Mouse (Mus musculus) forebrain, embryonic 14.5 days (tissue): Measurements from ENCODE around the gene Tmem104. TPM values are rescaled to one million over a fixed set of nuclear protein-coding genes. Genes with fewer than 3 reads are reported as not detected.

Source experiments
- ATAC-seq: fragments of 200-750 bp; cut with Nextera tagmentation; 2 replicates; pipeline ENCODE4 v1.8.0; 2017; ENCODE audit warnings: mild to moderate bottlenecking, moderate library complexity
- DNase-seq: peaks from one replicate; pipeline ENCODE4 v3.0.0-alpha.2; 2015; ENCODE audit warnings: low spot score
- H3K27ac ChIP-seq: fragments of 300-500 bp; sonication (generic); 2 replicates; pipeline ENCODE4 v1.5.1; 2014; ENCODE audit warnings: low read depth, mild to moderate bottlenecking, control low read depth, low read length, moderate library complexity
- H3K27me3 ChIP-seq: fragments of 300-500 bp; sonication (generic); replicated peaks from 2 replicates; pipeline ENCODE4 v1.6.1; 2014; ENCODE audit warnings: low read length, control low read depth, mixed read lengths; ENCODE audit not compliant: control insufficient read depth, insufficient read depth
- H3K36me3 ChIP-seq: fragments of 300-500 bp; sonication (generic); 2 replicates; pipeline ENCODE4 v1.6.1; 2014; ENCODE audit warnings: low read length, control low read depth; ENCODE audit not compliant: control insufficient read depth, insufficient read depth
- H3K4me1 ChIP-seq: fragments of 300-500 bp; sonication (generic); 2 replicates; pipeline ENCODE4 v1.6.1; 2014; ENCODE audit warnings: antibody characterized with exemption, low read length, control low read depth; ENCODE audit not compliant: control insufficient read depth, insufficient read depth
- H3K4me2 ChIP-seq: fragments of 300-500 bp; sonication (generic); 2 replicates; pipeline ENCODE4 v1.6.1; 2014; ENCODE audit warnings: mild to moderate bottlenecking, control low read depth, low read length
- H3K4me3 ChIP-seq: fragments of 300-500 bp; sonication (generic); 2 replicates; pipeline ENCODE4 v1.5.1; 2014; ENCODE audit warnings: low read depth, low read length, control low read depth
- H3K9ac ChIP-seq: fragments of 300-500 bp; sonication (generic); 2 replicates; pipeline ENCODE4 v1.6.1; 2014; ENCODE audit warnings: mild to moderate bottlenecking, low read length, control low read depth, moderate library complexity
- H3K9me3 ChIP-seq: fragments of 300-500 bp; sonication (generic); replicated peaks from 2 replicates; pipeline ENCODE4 v1.6.1; 2016; ENCODE audit warnings: low read length, control low read depth, mixed read lengths; ENCODE audit not compliant: control insufficient read depth
- WGBS: fragments of 180-500 bp; shearing (Covaris S2); extraction: QIAGEN DNeasy Blood & Tissue Kit; methylation state at CpG from one replicate; pipeline ENCODE4 v1.1.7; 2014; 5-methylcytosine and 5-hydroxymethylcytosine counted together
- polyA plus RNA-seq: library from polyadenylated mRNA; unstranded; fragments of >200 nt; fragmentation: Nextera tagmentation; extraction: Ambion mirVana; gene quantifications from 2 replicates; pipeline ENCODE4 v1.2.1, GENCODE M21; 2014

The Tmem104 gene
- polyA plus RNA-seq, 1 experiment from 2014 or later: 6.3 TPM

DNA sequence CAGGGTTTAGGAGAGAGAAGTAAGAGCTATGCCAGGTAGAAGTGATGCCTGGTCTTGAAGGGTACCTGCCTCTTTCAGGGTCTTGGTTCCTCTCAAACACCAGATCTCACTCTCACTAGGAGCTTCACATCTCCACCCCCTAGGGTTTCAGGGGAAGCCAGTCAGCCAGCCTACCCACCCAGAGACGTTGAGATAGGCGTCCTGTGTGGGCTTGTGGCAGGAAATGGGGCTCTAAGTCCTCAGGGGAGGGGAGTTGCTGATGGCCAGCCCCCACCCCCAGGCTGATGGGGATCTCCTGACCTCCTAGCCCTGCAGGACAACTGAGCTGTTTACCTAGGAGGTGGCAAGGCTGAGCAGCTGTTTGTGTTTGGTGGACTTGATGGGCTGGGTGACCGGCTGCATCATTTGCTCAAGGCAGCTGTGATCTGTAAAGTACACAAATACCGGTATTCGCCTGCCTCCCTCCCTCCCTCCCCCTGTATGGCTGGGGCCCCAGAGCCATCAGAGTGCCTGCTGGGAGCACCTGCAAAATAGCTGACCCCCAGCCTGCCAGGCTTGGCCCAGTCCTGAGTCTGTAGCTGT, 32.1 kb upstream of the Tmem104 start:
- no peaks in the 10 kb centered on the region for H3K9me3 ChIP-seq
- no peak overlapping the region for H3K4me3 ChIP-seq
- no peaks in the 10 kb centered on the region for H3K36me3 ChIP-seq
- H3K4me1 ChIP-seq: no peaks in the 10 kb centered on the region
- 22% methylated on average over 5 of the region's 5 CpGs for WGBS
- H3K9ac ChIP-seq: no peak overlapping the region
- H3K4me2 ChIP-seq: no peak overlapping the region
- H3K27ac ChIP-seq: no peak overlapping the region
- no peak for ATAC-seq
- peaks cover 24% of the 10 kb centered on the region for H3K27me3 ChIP-seq
- no peak for DNase-seq

DNA sequence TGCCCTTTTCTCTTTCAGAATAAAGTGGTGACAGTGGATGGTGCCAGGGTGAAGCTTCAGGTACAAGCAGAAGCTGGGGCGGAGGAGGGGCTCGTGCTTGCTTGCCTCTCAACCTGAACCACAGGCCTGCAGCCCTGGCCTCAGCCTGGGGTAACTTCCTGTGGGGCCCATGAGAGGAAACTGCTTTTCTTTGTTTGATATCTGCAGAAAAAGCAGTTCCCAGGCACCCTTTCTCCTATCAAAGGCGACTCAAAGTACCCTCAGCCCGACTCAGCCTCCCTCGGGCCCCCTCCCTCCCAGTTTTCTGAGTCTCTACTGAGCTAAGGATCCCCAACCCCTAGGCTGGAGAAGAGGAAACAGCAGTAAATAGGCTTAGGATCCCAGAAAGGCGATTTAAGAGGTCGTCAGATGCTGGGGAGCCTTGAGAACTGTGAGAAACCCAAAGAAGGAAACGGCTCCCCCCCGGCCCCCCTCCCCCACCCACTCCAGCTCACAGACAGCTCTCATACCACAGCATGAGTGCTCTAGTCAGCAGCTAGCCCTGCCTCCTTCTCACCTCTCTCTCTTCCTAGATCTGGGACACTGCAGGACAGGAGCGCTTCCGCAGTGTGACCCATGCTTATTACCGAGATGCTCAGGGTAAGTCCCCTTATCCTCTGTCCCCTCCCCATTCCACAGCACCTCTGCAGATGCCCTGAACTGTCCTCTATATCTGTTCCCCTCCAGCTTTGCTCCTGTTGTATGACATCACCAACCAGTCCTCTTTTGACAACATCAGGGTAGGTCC, 29.2 kb upstream of the Tmem104 start:
- ATAC-seq (no peak), DNase-seq (no peak)
- no peak overlapping the region for H3K27ac ChIP-seq

DNA sequence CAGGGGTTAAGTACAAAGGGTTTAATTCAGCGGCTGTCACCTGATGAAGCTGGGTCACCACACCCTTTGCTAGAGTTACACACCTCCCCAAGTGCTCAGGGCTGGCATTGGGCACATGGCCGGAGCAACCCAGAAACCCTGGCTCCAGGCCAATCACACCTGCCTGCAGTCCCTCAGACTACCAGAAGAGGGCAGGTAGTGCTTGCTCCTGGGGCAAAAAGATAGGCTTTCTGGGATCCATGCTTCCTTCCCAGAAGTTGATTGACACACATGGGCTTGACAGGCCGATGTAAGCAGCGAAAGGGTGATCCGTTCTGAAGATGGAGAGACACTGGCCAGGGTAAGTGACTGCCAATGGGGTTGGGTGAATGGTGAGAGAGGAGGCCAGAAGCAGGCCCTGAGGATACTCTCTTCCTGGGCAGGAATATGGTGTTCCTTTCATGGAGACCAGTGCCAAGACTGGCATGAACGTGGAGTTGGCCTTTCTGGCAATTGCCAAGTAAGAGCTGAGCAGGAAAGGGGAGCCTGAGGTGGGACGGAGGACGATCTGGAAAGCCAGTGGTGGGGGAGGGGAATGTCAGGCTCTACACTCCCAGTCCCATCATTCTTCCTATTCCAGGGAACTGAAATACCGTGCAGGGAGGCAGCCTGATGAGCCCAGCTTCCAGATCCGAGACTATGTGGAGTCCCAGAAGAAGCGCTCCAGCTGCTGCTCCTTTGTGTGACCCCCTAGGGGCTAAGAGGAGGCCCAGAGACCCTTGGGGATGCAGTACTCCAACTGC, 27.1 kb upstream of the Tmem104 start:
- no peak overlapping the region for H3K4me3 ChIP-seq
- no peaks in the 10 kb centered on the region for H3K9me3 ChIP-seq
- peaks cover 12% of the 10 kb centered on the region; the same call in 1 of the 2 replicates for H3K4me1 ChIP-seq
- H3K4me2 ChIP-seq: no peak overlapping the region
- 42% methylated on average over 11 of the region's 11 CpGs for WGBS
- DNase-seq: no peak
- no peak overlapping the region for H3K27ac ChIP-seq
- no peak overlapping the region for H3K9ac ChIP-seq
- no peaks in the 10 kb centered on the region for H3K36me3 ChIP-seq
- H3K27me3 ChIP-seq: peaks cover 18% of the 10 kb centered on the region
- no peak for ATAC-seq

More for the DNA sequence above, 29.2 kb upstream of the Tmem104 start:
- H3K4me1 ChIP-seq: no peaks in the 10 kb centered on the region
- H3K9ac ChIP-seq: no peak overlapping the region
- H3K36me3 ChIP-seq: no peaks in the 10 kb centered on the region
- peaks cover 26% of the 10 kb centered on the region for H3K27me3 ChIP-seq
- no peaks in the 10 kb centered on the region for H3K9me3 ChIP-seq
- H3K4me2 ChIP-seq: no peak overlapping the region
- WGBS: 38% methylated on average over 12 of the region's 12 CpGs
- no peak overlapping the region for H3K4me3 ChIP-seq

DNA sequence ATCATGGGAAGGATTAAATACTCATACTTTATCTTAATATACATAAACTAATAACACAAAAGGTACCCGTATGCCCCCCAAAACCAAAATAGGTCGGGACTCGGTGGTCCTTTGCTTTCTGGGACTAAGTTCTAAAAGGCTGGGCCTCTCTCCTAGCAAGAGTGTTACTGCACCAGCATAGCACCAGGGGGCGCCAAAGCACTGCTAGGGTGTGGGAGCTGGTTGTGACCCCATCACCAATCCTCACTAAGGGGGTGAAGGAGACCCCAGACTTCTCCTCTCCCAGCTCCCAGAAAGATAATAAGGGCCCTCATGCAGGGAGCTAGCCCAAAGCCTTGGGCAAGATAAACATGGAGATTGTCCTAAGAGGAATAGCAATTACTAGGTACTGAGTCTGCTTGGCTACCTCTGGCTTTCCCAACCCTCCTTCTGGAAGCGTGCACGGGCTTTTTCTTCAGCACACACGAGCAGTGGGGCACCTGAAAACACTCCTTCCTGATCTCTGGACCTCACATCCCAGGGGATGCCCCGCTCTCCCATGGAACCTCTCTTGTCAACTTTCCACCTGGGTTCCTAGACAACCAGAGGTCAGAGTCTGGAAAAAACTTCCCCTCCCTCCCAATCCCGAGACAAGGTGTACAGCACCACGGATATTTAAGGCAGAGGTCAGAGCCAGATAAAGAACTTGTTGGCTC, 26.3 kb upstream of the Tmem104 start:
- Histone ChIP-seq H3K4me3 (no peak overlapping the region), H3K9ac (no peak overlapping the region), H3K27me3 (peaks cover 16% of the 10 kb centered on the region), H3K4me2 (no peak overlapping the region), H3K27ac (no peak overlapping the region), H3K9me3 (no peaks in the 10 kb centered on the region), H3K4me1 (peaks cover 12% of the 10 kb centered on the region; the same call in 1 of the 2 replicates), H3K36me3 (no peaks in the 10 kb centered on the region)
- 30% methylated on average over 10 of the region's 10 CpGs for WGBS
- DNase-seq (peak; percentile 73), ATAC-seq (no peak)

DNA sequence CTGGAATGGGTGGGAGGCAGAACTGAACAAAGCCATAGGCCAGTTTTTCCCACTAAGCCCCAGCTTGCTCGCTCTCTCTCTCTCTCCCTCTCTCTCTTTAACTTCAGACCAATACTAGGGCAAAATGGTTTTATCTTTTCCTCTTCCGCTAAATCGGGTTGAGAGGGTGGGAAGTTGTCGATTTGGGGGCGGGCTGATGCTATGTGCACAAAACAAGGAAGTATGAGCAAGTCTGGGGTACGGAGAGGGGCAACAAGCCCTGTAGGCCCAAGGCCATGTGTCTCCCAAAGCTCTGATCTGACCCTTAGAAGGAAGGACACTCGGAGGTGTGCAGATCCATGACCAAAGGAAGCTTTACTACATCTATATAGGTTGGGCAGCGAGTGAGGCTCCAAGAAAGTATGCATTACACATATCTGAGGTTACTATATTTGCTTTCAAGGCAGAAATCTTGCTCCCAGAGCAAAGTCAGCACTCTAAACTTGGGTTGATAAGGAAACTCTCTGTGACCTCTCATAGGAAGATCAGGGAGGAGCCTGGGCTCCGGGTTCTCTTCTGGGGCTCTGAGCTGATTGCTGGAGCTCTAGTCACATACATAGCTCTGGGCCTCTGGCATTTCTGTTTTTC, 25.6 kb upstream of the Tmem104 start:
- no peak overlapping the region for H3K4me2 ChIP-seq
- no peaks in the 10 kb centered on the region for H3K9me3 ChIP-seq
- no peaks in the 10 kb centered on the region for H3K36me3 ChIP-seq
- peaks cover 16% of the 10 kb centered on the region for H3K27me3 ChIP-seq
- ATAC-seq (no peak), DNase-seq (no peak)
- 61% methylated on average over 9 of the region's 9 CpGs for WGBS
- H3K27ac ChIP-seq: no peak overlapping the region
- no peak overlapping the region for H3K9ac ChIP-seq
- no peak overlapping the region for H3K4me3 ChIP-seq
- H3K4me1 ChIP-seq: peaks cover 12% of the 10 kb centered on the region; the same call in 1 of the 2 replicates

DNA sequence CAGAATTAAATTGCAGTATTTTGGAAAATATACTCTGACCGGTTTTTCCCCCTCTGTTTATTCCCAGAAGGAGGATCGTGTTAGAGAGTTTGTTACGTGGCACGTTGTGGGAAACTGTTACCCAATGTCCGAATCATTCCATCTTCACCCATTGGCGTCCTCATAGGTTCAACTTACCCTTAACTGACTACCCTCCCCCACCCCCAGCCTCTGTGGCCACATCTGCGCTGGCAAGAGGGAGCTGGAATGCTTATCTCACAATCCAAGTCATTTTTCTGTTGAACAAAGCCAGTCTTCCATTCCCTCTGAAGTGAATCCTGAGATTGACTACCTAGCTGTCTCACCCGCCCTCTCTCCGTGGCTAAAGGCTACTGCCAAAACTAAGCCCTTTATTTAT, 25.1 kb upstream of the Tmem104 start:
- H3K27me3 ChIP-seq: peaks cover 16% of the 10 kb centered on the region
- WGBS: 29% methylated on average over 9 of the region's 9 CpGs
- ATAC-seq: no peak
- peaks cover 12% of the 10 kb centered on the region; the same call in 1 of the 2 replicates for H3K4me1 ChIP-seq
- no peak overlapping the region for H3K9ac ChIP-seq
- H3K36me3 ChIP-seq: no peaks in the 10 kb centered on the region
- H3K9me3 ChIP-seq: no peaks in the 10 kb centered on the region
- H3K4me2 ChIP-seq: peak overlapping the region; percentile 80
- H3K27ac ChIP-seq: no peak overlapping the region
- no peak for DNase-seq
- H3K4me3 ChIP-seq: no peak overlapping the region

DNA sequence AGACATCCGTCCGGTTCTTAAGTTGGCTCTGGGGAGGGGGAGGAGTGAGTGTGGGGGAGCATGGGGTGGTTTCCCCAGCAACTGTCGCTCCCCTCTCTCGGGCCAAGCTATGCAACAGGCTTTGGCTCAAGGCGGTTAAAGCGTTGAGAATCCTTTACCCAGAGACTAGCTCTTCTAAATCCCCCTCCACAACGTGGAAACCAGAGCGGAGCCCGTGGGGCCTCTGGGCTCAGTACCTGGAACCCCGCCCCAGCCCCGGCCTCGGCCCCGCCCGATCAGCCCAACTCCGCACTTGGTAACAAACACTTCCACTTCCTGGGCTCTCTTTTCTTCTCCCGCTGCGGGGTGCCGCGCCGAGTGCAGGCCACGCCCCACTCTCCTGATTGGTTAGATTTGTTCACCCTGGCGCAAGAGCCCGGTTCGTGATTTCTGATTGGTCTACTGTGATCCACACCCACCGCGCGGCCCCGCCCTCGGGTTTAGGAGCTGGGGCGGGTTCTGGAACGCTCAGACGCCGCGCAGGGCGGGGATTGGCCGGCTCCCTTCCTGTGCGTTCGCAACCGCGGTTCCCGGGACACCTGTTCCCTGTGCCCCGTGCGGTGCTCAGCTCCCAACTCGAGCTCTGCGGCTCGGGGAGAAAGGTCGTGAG, 24.3 kb upstream of the Tmem104 start, which contains the start of gene Slc9a3r1:
Gene Slc9a3r1 (plus strand): TSS at position 510 of the 649 bp plus-strand sequence.
- H3K9ac ChIP-seq: peak within 1 kb of the TSS; percentile 58
- H3K4me2 ChIP-seq: peak within 1 kb of the TSS; percentile 80
- WGBS: under 1% methylated on average over 47 of the region's 47 CpGs
- peaks cover 12% of the 10 kb centered on the region; the same call in 1 of the 2 replicates for H3K4me1 ChIP-seq
- peaks cover 16% of the 10 kb centered on the region for H3K27me3 ChIP-seq
- ATAC-seq (peak; percentile 98), DNase-seq (peak; percentile 98)
- no peaks in the 10 kb centered on the region for H3K9me3 ChIP-seq
- no peaks in the 10 kb centered on the region for H3K36me3 ChIP-seq
- peak within 1 kb of the TSS; percentile 52 for H3K4me3 ChIP-seq
- no peak within 1 kb of the TSS for H3K27ac ChIP-seq
